Mouse (Mus musculus) brain, embryonic 18.5 days (tissue): ENCODE data around the gene Prg4.

Experiments used
- DNase-seq: peaks from one replicate; pipeline ENCODE4 v3.0.0-alpha.2; 2012; ENCODE audit warnings: low read depth, low spot score

Gene Prg4

DNA sequence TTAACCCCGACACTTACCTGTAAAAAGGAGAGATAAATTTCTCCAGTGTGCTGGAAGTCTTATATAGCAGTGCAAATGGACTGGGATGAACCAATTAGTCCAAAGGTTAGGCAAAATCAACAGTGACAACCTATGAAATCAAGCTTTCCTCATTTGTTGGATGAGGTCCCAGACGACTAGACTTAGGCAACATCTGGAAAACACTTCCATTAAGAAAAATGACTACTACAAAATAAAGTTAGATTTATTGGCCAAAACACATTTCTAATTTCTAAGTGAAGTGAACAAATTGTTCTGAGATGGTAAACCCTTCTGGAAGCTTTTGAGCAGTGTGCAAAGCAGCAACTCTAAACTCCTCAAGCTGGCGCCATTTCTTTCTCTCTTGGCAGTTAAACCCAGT lies at the start of gene Prg4:
Prg4 (minus strand) TSS at position 34 of the 400 bp plus-strand sequence.
- no peak for DNase-seq

DNA sequence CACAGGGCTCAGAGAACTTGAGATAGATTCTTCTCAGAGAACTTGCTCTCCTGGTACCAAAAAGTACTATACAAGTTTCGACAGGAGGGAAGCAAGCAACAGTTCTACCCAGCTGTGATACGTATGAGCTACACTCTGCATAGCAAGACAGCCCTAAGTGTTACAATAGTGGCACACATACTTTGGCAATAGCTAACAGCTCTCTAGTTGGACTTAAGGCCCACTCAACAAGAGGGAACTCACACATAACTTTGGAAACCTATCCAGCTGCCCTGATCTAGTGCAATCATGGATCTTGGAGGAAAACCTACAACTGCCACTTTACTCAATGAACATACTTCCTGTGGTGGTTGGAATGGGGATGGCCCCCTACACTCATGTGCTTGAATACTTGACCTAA lies 47.1 kb upstream of the Prg4 start:
- DNase-seq, result no peak

- DNase-seq, result no peak
These were observed 39.8 kb upstream of the Prg4 start for GRCm38 (mm10) chr1:150505794-150506193.

GRCm38 (mm10) chr1:150503321-150503720 lies 37.4 kb upstream of the Prg4 start:
- DNase-seq, result no peak

GRCm38 (mm10) chr1:150498177-150498576 lies 32.2 kb upstream of the Prg4 start:
- DNase-seq, result no peak

DNA sequence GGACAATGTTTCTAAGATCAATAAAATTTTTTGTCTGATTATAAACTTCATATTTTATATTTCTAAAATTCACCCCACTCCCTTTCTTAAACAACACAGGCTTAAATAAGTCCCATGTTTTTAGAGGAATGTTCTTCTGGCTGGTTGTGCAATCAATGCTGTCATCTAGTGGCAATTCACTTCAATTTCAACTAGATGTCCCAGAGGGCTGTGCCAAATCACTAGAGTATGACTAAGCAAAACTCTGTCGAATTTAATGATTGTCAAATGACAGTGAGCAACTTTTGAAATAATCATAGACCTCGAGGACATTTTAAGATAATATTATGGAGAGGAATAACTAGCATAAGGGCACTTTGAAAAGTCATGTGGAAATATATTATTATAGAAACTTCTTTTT lies 31.7 kb upstream of the Prg4 start:
- no peak for DNase-seq

- DNase-seq, result no peak
These were observed 30.8 kb upstream of the Prg4 start for GRCm38 (mm10) chr1:150496626-150497302.

DNA sequence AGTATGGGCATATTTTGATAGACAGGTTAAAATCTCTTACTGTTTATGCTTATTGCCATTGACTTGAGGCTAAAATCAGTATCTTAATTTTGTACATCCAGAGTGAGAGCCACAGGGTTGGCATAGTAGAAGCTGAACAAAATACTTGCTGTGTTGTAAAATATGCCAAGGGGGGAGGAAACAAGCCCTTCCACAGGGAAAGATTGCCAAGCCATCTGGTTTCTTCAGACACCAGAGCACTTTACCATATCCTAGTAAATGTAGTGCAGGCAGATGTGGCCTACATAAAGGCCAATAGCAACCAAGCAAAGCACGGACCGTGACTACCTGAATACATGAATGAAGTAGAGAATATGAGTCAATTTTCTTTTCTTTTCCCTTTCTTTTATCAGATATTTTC lies 23.2 kb upstream of the Prg4 start:
- DNase-seq, result no peak

GRCm38 (mm10) chr1:150480674-150481073 lies 14.7 kb upstream of the Prg4 start:
- no peak for DNase-seq

- no peak for DNase-seq
These were observed 6.6 kb upstream of the Prg4 start for GRCm38 (mm10) chr1:150472525-150472924.

DNA sequence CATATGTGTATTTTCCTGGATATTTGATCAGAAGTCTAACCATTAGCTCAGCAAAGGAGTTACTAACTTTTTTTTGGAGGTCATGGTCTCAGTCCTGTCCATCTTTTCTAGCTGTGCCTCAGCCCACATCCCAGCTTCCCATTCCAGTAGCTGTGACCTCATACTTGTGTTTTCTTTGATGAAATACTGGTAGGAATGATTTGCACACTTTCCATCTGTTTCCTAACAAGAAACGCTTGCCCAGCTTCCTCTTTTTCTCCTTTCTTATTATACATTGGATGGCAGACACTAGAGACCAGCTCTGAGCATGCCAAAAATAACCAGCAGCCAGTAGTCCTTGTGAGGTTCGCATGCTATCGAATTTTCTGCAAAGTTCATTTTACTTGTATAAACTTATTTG lies 4.0 kb upstream of the Prg4 start:
- no peak for DNase-seq

DNA sequence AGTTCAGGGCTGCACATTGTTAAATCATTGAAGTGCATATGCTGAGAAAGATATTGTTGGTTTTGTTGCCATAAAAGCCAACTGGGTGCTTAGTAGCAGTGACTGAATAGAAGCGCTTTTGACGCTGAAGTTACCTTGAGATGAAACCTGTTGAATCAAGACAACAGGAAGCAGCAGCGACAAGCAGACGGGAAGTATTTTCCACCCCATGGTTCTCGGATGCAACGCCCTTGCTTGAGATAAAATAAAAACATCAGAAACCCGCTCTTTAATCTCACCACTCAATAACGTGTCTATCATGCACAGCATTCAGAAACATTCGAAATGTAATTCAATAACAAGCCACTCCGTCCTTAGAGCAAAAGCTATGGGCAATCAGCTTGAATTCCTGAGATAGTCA lies 601 bp downstream of the Prg4 start:
- no peak for DNase-seq

DNA sequence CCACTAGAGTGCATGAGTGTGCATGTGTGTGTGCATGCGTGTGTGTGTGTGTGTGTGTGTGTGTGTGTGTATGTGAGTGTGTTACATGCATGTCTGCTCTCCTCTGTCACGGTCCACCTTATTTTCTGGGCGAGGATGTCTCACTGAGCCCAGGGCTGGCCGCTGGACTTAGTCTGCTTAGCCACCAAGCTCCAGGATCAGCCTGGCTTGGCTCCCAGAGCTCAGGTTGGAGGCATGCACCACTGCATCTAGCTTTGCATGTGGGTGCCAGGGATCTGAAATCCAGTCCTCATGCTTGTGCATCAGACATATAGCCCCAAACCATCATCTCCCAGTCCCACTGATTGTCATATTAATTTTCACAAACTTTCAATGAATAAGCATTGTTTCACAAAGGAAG lies 2.3 kb downstream of the Prg4 start:
- no peak for DNase-seq

- DNase-seq, result no peak
These were observed 2.9 kb downstream of the Prg4 start for GRCm38 (mm10) chr1:150463068-150463467.

DNA sequence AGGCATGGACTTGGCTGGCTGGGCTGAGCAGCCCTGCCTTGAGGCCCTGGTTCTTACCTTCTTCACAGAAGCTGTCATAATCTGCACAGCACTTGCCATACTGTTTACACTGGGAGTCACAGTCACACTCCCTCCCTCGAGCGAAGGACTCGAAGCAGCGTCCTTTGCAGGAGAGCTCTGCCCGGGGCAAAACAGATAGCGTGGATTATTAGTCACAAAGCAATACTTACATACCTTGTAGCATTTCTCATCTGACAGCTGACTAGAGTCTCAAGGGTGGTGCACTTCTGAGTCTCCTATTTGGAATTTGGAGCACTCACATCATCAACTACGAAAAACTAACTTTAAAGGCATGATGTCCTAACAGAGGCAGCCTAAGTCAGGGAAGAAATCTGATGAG lies 5.4 kb downstream of the Prg4 start:
- DNase-seq, result no peak

DNA sequence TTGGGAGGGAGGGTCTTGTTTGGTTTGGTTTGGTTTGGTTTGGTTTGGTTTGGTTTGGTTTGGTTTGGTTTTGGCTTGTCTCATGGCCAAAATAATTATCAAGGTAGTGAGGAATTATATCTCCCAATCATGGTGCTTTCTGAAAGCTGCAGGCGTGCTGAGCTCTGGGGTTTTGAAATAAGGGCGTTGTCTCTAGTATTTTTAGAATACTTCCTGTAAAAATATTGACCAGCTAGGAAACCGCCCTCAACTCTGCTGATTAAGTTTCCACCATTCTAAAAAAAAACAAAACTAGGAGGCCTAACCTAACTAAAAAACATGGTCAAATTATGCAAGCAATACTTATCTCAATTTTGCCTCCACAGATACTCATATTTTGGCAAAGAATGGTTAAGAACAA lies 6.4 kb downstream of the Prg4 start:
- no peak for DNase-seq

GRCm38 (mm10) chr1:150458977-150459376 lies 7.0 kb downstream of the Prg4 start:
- no peak for DNase-seq

DNA sequence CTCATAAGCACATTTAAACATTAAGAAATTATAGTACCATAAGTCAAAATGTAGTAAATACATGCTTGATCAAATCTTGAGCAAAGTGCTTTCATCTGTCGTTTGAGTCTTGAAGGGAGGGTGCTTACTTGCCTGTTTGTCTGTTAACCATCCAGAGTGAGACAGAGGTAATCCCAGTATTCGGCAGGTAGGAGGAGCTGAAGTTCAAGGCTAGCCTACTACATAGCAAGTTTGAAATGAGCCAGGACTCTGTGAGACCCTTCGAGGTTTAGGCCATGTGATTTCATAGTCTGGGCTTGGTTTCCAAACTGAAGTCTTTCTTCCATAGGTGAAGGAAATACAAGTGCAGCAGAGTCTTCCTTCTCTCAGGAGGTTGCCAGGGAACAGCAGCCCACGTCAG lies 24.2 kb downstream of the Prg4 start:
- no peak for DNase-seq

DNA sequence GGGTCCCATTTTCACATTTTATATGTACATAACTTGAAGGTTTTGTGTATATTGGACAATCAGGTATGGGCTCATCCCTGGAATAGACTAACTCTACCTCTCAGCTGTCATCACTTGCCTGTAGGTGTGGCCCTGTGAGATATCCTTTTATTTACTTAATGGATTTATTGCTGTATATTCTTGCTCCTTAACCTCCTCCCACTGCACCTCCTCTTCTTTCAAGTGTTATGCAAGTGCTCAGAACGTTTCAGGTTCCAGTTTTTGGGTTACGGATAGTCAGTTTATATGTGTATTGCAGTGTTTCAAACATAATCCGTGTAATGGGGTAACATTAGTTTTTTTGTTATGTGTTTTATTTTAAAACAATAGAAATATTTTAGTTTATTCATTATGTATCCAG lies 27.3 kb downstream of the Prg4 start:
- no peak for DNase-seq

DNA sequence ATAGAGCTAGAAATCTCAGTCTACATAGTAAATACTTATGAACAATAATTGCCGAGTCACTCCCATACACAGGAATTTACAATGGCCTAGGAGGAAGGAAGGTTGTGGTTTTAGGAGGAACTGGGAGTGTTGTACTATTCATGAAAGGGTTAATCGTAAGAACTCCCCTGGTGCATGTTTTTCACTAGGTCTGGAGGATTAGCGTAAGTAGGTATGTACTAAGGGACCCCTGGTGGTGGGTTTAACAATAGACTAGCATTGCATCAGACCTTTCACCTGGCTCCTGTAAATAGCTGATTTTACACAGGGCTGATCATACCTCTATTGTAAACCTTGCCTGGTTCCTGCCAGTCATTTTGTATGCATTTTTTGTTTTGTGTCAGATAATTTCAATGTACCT lies 39.7 kb downstream of the Prg4 start:
- DNase-seq, result no peak

GRCm38 (mm10) chr1:150425665-150426064 lies 40.3 kb downstream of the Prg4 start:
- no peak for DNase-seq

DNA sequence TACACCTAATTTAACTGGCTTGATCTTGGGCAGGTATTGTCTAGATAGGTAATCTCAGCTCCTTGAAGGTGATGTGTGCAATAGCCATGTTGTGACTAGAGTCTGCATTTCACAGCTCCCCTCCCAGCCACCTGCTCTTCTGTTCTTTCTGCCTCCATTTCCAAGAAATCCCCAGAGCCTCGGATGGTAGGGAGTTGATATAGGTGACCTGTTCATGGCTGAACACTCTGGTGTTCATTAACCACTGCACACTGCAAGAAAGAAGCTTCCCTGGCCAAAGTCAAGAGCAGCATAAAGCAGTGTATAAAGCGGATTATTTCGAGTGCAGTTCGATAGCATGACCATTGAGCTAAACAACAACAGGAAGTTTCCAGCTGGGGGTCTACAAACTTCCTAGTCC lies 47.5 kb downstream of the Prg4 start:
- no peak for DNase-seq

GRCm38 (mm10) chr1:150416006-150416405 lies 50.0 kb downstream of the Prg4 start:
- DNase-seq, result no peak

DNA sequence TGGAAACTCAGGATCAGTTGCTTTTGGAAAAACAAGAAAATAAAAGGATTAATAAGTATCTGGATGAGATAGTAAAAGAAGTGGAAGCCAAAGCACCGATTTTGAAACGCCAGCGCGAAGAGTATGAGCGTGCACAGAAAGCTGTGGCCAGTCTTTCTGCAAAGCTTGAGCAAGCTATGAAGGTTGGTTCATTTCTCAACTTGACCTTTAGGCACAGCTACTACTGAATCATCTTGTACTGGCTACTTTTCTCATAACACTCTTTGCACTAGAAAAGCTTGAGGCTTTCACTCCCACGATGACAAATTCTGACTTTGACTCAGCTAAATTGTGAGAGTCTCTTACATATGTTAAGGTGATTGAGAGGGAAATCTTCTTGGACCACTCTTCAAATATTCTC lies 56.0 kb downstream of the Prg4 start:
- no peak for DNase-seq
